Mouse (Mus musculus) liver, embryonic 13.5 days (tissue): ENCODE measurements around the gene G6pdx. TPM values are rescaled to one million over a fixed set of nuclear protein-coding genes. Genes with fewer than 3 reads are reported as not detected.

Experiments used
- ATAC-seq: fragments of 200-750 bp; cut with Nextera tagmentation; 2 replicates; pipeline ENCODE4 v1.8.0; 2017; ENCODE audit warnings: low read depth, mild to moderate bottlenecking, moderate number of reproducible peaks, moderate library complexity
- DNase-seq: peaks from one replicate; pipeline ENCODE4 v3.0.0; 2022
- H3K27ac ChIP-seq: fragments of 300-500 bp; sonication (generic); 2 replicates; pipeline ENCODE4 v1.5.1; 2015; ENCODE audit warnings: moderate library complexity, mild to moderate bottlenecking, inconsistent platforms
- H3K27me3 ChIP-seq: fragments of 300-500 bp; sonication (generic); 2 replicates; pipeline ENCODE4 v1.6.1; 2015; ENCODE audit warnings: mild to moderate bottlenecking, inconsistent platforms
- H3K36me3 ChIP-seq: fragments of 300-500 bp; sonication (generic); 2 replicates; pipeline ENCODE4 v1.6.1; 2015; ENCODE audit warnings: mild to moderate bottlenecking, inconsistent platforms
- H3K4me1 ChIP-seq: fragments of 300-500 bp; sonication (generic); replicated peaks from 2 replicates; pipeline ENCODE4 v1.6.1; 2015; ENCODE audit warnings: inconsistent platforms
- H3K4me2 ChIP-seq: fragments of 300-500 bp; sonication (generic); 2 replicates; pipeline ENCODE4 v1.6.1; 2015; ENCODE audit warnings: inconsistent platforms, mild to moderate bottlenecking, moderate library complexity
- H3K4me3 ChIP-seq: fragments of 300-500 bp; sonication (generic); replicated peaks from 2 replicates; pipeline ENCODE4 v1.5.1; 2015; ENCODE audit warnings: mild to moderate bottlenecking, inconsistent platforms
- H3K9ac ChIP-seq: fragments of 300-500 bp; sonication (generic); 2 replicates; pipeline ENCODE4 v1.6.1; 2015; ENCODE audit warnings: mild to moderate bottlenecking, inconsistent platforms
- H3K9me3 ChIP-seq: fragments of 300-500 bp; sonication (generic); replicated peaks from 2 replicates; pipeline ENCODE4 v1.6.1; 2016; ENCODE audit warnings: inconsistent platforms
- WGBS: fragments of 180-500 bp; shearing (Covaris S2); methylation state at CpG from one replicate; pipeline ENCODE4 v1.1.7; 2015; ENCODE audit not compliant: insufficient replicate concordance; 5-methylcytosine and 5-hydroxymethylcytosine counted together
- polyA plus RNA-seq: library from polyadenylated mRNA; unstranded; fragments of >200 nt; fragmentation: Nextera tagmentation; extraction: Ambion mirVana; gene quantifications from 2 replicates; pipeline ENCODE4 v1.2.1, GENCODE M21; 2015

Gene G6pdx
- polyA plus RNA-seq, 1 experiment from 2014 or later = 51.6 TPM

DNA sequence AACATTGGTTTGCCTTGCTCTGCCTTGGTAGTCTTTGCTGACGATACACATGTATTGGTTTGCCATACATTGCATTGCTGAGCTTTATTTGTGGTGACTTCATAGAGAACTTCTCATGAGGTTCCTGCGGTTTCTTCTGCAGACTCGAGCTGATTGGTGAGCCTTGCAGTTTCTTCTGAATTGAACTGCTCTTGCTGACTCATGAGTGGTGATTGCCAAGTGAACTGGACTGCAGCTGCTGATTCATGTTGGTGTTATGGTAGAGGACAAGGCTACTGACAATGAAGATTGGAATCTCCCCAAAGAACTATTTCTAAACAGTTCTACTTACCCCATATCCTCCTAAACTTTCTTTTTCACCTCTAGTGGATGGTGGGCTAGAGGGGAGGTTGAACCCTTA, 28.9 kb downstream of the G6pdx start:
- no peaks in the 10 kb centered on the region for H3K9me3 ChIP-seq
- H3K4me2 ChIP-seq = no peak overlapping the region
- H3K9ac ChIP-seq = no peak overlapping the region
- WGBS = 64% methylated on average over 3 of the region's 3 CpGs
- no peak for ATAC-seq
- no peak overlapping the region for H3K4me3 ChIP-seq
- H3K27me3 ChIP-seq = no peaks in the 10 kb centered on the region
- H3K4me1 ChIP-seq = no peaks in the 10 kb centered on the region
- DNase-seq = no peak
- H3K27ac ChIP-seq = no peak overlapping the region
- H3K36me3 ChIP-seq = no peaks in the 10 kb centered on the region

DNA sequence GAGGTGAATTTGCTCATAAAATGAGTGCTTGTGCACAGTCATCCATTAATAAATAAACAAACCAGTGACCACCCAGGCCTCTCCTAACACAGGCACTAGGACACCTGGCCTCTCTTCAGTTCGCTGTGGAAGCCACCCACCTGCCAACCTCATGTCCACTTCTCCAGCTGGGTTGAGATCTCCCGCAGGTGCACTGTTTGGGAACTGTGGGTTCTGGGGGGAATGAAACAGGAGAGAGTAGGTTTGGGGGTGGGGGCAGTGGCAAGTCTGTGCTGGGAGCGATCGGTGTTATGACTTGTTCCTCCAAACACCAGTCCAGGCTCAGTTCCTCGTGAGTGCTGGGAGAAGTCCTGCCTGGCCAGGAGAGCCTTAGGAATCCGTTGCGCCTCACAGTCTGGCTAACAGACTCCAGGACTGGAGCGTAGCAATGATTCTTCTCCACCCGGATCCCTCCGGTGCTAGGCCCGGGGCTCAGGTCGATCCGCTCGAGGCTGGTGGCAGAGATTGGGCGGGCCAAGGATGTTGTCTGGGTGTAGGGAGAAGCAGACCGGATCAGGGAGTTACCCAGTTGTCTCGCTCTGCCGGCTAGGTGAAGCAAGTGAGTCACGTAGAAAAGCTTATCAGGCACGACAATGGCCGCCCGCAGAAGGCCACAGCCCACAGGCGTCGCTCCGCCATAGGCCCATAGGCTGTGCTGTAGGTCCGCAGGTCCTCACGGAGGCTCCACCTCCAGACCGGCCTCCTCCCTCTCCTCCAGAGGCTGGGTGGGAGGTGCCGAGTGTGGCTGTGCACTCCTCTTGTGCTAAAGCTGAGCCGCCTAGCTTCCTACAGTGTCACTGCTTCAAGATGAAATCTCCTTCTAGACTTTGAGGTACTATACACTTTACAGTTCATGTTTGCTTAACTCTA, 36.2 kb downstream of the G6pdx start, which contains the start of the genes Fam3a and Ikbkg:
Fam3a (minus strand) TSS at position 738 of the 909 bp plus-strand sequence.
Ikbkg (plus strand) TSS at position 756 of the 909 bp plus-strand sequence.
- Histone ChIP-seq H3K36me3 (no peaks in the 10 kb centered on the region), H3K27me3 (no peaks in the 10 kb centered on the region), H3K4me2 (peak within 1 kb of the TSS; percentile 76), H3K9me3 (no peaks in the 10 kb centered on the region), H3K4me3 (peak within 1 kb of the TSS; percentile 64), H3K27ac (peak within 1 kb of the TSS; percentile 93), H3K4me1 (peaks cover 24% of the 10 kb centered on the region), H3K9ac (peak within 1 kb of the TSS; percentile 80)
- 12% methylated on average over 30 of the region's 30 CpGs for WGBS
- DNase-seq (peak; percentile 88), ATAC-seq (peak; percentile 100)

DNA sequence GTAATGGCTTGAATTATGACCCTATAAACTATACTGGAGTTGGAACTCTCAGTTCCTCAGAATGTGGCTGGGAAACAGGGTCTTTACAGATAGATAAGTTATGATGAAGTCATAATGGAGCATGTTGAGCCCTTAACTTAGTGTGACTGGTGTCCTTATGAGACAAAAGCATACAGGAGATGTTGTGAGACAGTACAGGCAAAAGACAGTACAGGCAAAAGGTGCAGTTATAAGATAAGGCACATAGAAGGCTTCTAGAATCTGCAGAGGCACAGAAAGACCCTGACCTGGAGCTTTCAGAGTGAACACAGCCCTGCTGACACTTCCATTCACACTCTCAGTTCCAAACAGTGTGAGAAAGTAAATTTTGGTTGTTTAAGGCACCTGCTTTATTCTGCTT, 40.8 kb downstream of the G6pdx start:
- H3K9ac ChIP-seq = no peak overlapping the region
- ATAC-seq = peak; percentile 25
- H3K27ac ChIP-seq = peak overlapping the region; percentile 59

DNA sequence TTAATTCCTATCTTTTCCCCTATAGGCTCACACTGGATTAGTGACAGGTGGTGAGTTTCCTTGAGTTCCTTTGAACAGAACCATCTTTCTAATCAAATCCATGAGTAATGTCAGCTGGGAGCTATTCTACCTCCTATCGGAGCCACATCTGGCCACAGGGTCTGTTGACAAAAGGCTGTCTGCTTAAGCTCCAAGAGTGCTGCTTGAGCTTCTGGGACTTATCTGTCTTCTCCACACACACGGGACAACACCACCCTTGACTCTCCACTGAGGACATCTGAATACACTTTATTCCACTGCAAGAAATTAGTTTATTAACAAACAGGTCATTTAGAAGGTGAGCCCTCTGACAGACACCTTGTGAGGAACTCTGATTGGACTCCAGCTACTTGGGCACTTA, 44.5 kb downstream of the G6pdx start:
- 26% methylated on average over 2 of the region's 2 CpGs for WGBS
- Histone ChIP-seq H3K27ac (no peak overlapping the region), H3K9me3 (no peaks in the 10 kb centered on the region), H3K9ac (no peak overlapping the region), H3K36me3 (0 out of 2 replicates have a peak, but pooled peaks cover 4% of the 10 kb centered on the region), H3K4me3 (no peak overlapping the region), H3K27me3 (no peaks in the 10 kb centered on the region), H3K4me1 (peaks cover 40% of the 10 kb centered on the region), H3K4me2 (peak overlapping the region; percentile 3; the same call in 1 of the 2 replicates)
- DNase-seq (peak; percentile 49), ATAC-seq (peak; percentile 88)

More for the DNA sequence above, 40.8 kb downstream of the G6pdx start:
- Histone ChIP-seq H3K4me2 (no peak overlapping the region), H3K36me3 (0 out of 2 replicates have a peak, but pooled peaks cover 4% of the 10 kb centered on the region), H3K27me3 (no peaks in the 10 kb centered on the region), H3K9me3 (no peaks in the 10 kb centered on the region), H3K4me1 (peaks cover 44% of the 10 kb centered on the region), H3K4me3 (no peak overlapping the region)
- no peak for DNase-seq

DNA sequence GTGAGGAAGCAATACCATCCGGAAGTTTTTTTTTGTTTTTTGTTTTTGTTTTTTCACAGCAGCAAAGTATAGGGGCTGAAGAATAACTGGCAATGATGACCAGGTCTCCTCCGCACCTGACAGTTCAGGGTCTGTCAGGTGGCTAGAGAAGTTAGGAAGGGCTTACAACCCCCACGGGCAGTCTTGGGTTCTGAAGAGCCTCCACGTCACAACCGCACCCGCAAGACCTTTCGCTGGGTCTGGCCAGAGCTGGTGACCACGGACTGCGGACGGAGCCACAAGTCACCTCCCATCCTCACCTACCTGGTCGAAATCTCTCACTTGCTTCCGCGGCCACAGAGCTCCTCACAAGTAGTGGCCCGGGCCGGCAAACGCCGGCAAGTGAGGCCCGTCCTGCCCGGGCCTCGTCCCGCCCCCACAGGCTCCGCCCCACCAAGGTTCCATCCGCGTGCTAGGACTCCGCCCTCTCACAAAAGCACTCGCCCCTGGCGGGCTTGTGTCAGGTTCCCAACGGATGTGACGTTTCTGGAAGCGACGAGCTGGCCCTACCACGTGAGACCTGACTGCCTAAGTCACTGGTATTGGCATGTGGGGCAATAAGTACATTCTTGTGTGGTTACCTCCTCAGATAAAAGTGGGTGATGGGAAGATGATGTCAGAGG, 56.0 kb downstream of the G6pdx start, which contains the start of the genes Ubl4a and Slc10a3:
Ubl4a (minus strand) TSS at position 331 of the 662 bp plus-strand sequence.
Slc10a3 (minus strand) TSS at position 462 of the 662 bp plus-strand sequence.
- Histone ChIP-seq H3K4me2 (peak within 1 kb of the TSS; percentile 72), H3K36me3 (0 out of 2 replicates have a peak, but pooled peaks cover 4% of the 10 kb centered on the region), H3K27ac (peak within 1 kb of the TSS; percentile 63; the same call in 1 of the 2 replicates), H3K4me1 (peaks cover 26% of the 10 kb centered on the region), H3K9me3 (no peaks in the 10 kb centered on the region), H3K9ac (peak within 1 kb of the TSS; percentile 76), H3K27me3 (no peaks in the 10 kb centered on the region), H3K4me3 (peak within 1 kb of the TSS; percentile 61)
- WGBS = 14% methylated on average over 32 of the region's 32 CpGs
- peak; percentile 83 for DNase-seq
- ATAC-seq = peak; percentile 91

DNA sequence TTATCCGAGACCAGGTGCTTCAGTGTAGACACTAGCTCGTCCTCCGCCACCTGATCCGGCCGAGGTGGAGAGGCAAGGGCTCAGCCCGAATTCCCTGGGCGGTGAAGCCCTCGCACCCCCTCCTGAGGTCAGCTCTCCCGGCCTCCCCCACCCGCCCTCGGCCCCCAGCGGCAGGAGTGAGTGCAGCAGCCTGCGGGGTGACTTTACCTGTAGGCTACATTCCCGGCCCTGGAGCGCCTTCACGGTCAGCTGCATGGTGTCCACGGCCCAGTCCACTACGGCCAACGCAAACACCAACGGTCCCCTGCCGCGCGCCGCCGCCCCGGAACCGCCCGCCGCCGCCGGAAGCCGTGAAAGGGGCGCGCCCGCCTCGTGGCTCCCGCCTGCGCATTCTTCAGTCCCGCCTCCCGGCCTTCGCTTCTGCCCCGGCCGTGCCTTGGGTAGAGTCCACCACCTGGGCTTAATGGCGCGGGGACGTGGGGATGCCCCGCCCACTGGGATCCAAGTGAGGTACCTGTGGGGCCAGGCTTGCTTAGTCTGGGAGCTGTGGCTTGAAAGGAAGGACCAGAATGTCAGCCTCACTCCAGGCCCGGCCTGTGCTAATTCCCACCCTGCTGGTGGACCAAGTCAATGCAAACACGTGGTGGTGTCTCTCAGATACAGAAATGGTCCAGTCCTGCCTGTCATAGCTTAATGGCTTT, 60.6 kb downstream of the G6pdx start:
- ATAC-seq = peak; percentile 75
- H3K9me3 ChIP-seq = no peaks in the 10 kb centered on the region
- peaks cover 40% of the 10 kb centered on the region for H3K4me1 ChIP-seq
- 11% methylated on average over 49 of the region's 49 CpGs for WGBS
- DNase-seq = peak; percentile 62
- peaks cover 12% of the 10 kb centered on the region; the same call in 1 of the 2 replicates for H3K36me3 ChIP-seq
- H3K27ac ChIP-seq = peak overlapping the region; percentile 73
- H3K4me3 ChIP-seq = peak overlapping the region; percentile 75
- peak overlapping the region; percentile 85 for H3K9ac ChIP-seq
- H3K4me2 ChIP-seq = peak overlapping the region; percentile 74
- H3K27me3 ChIP-seq = no peaks in the 10 kb centered on the region

DNA sequence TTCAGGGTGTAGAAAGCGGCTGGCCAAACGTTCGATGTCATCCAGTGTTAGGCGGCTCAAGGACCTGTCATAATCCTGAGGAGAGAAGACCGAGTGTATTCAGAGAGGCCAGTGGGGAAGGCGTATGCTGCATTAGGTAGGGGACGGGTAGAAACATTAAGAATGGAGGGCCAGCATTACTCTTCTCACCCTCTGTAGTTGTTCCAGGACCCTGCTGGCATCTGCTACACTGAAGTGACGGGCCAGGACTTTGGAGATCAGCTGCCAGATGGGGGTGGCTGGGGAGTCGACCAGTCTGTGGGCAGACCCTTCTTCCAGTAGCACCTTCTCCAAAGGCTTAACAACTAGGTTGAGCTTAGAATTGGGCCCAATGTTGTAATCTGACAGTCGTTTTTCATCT, 61.5 kb downstream of the G6pdx start:
- Histone ChIP-seq H3K4me2 (peak overlapping the region; percentile 74), H3K9ac (peak overlapping the region; percentile 85), H3K27ac (peak overlapping the region; percentile 73), H3K36me3 (peaks cover 12% of the 10 kb centered on the region; the same call in 1 of the 2 replicates), H3K9me3 (no peaks in the 10 kb centered on the region), H3K27me3 (no peaks in the 10 kb centered on the region), H3K4me1 (peaks cover 35% of the 10 kb centered on the region), H3K4me3 (peak overlapping the region; percentile 75)
- DNase-seq (no peak), ATAC-seq (no peak)
- 53% methylated on average over 10 of the region's 10 CpGs for WGBS

Other genes with a start within 250 kb of the G6pdx start
- gene Flna, start 179.4 kb downstream of the G6pdx start, polyA plus RNA-seq = 38.9 and 43.6 TPM in 2 replicates
- 11.5 and 11.8 TPM in 2 replicates for gene Emd, start 174.5 kb downstream of the G6pdx start, polyA plus RNA-seq
- gene Rpl10, start 158.4 kb downstream of the G6pdx start, polyA plus RNA-seq = 609 and 656 TPM in 2 replicates
- gene Taz, start 147.3 kb downstream of the G6pdx start, polyA plus RNA-seq = 25.4 and 30.8 TPM in 2 replicates
- gene Dnase1l1, start 146.9 kb downstream of the G6pdx start, polyA plus RNA-seq = 21.0 and 22.1 TPM in 2 replicates
- 69.8 and 72.1 TPM in 2 replicates for gene Atp6ap1, start 132.1 kb downstream of the G6pdx start, polyA plus RNA-seq
- gene Gdi1, start 124.2 kb downstream of the G6pdx start, polyA plus RNA-seq = 45.7 and 49.2 TPM in 2 replicates
- 37.8 and 42.6 TPM in 2 replicates for gene Fam50a, start 116.2 kb downstream of the G6pdx start, polyA plus RNA-seq
- gene Plxna3, start 100.1 kb downstream of the G6pdx start, polyA plus RNA-seq = 1.2 and 1.3 TPM in 2 replicates
- gene Lage3, start 75.6 kb downstream of the G6pdx start, polyA plus RNA-seq = 62.2 and 71.7 TPM in 2 replicates
- gene Ubl4a, start 56.0 kb downstream of the G6pdx start, polyA plus RNA-seq = 39.8 and 47.2 TPM in 2 replicates
- 8.2 and 8.4 TPM in 2 replicates for gene Slc10a3, start 55.8 kb downstream of the G6pdx start, polyA plus RNA-seq
- gene Fam3a, start 35.9 kb downstream of the G6pdx start, polyA plus RNA-seq = 8.6 and 9.6 TPM in 2 replicates
- 20.2 and 22.3 TPM in 2 replicates for gene Ikbkg, start 35.9 kb downstream of the G6pdx start, polyA plus RNA-seq
- gene Gm6880, start 52.2 kb upstream of the G6pdx start, polyA plus RNA-seq = not detected in 2 replicates
- not detected in 2 replicates for gene Olfr1326-ps1, start 145.7 kb upstream of the G6pdx start, polyA plus RNA-seq
- gene Olfr1325, start 163.5 kb upstream of the G6pdx start, polyA plus RNA-seq = not detected in 2 replicates
- not detected in 2 replicates for gene Gm5640, start 216.4 kb upstream of the G6pdx start, polyA plus RNA-seq